Mouse (Mus musculus): Measurements from ENCODE around the gene Miga2.

- TF ChIP-seq CTCF (IDR thresholded peaks at IDR 0.05) (no peak), POLR2A (IDR thresholded peaks at IDR 0.05; ENCODE audit: insufficient read depth, low read depth, low read length) (no peak), EP300 (IDR thresholded peaks at IDR 0.05; ENCODE audit: insufficient read depth, low read depth, low read length) (no peak)
These were observed 26.9 kb upstream of the Miga2 start for GRCm38 (mm10) chr2:30337179-30337578.

Measured in heart, adult 2 months (tissue).